Mouse (Mus musculus): Measurements from ENCODE around the gene Gabrr1.

Gene Gabrr1

DNA sequence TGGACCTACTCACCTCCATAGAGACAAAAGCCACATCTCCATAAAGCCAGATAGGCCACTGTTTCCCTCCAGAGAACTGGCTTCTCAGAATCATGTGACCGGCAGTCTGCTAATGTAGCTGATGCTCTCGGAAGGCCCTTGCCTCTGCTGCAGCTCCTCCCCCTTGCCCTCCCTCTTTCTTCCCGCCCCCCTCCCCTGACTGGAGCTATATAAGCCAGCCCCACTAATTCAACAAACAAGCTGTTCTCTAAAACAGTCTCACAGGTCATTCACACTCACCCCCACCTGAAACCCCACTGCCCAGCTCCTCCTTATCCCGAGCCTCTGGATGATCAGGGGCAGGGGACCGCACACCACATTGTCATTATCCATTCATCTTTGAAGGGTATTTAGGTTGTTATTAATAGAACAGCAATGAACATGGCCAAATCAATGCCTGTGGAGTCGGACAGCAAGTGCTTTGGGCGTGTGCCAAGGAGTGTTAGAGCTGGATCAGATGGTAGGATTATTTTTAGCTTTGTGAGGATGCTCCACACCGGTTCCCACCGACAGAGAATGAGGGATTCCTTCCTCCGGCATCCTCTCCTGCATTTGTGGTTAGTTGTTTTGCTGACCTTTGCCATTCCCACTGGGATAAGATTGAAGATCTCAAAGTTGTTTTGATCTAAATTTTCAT lies 6.8 kb upstream of the Gabrr1 start:
- no peaks in the 10 kb centered on the region for H3K27me3 ChIP-seq (ENCODE audit: insufficient read depth, low read length)
- H3K36me3 ChIP-seq (ENCODE audit: insufficient read depth, low read length) = no peaks in the 10 kb centered on the region
- no peaks in the 10 kb centered on the region for H3K4me1 ChIP-seq (replicated peaks; ENCODE audit: low read depth, low read length)
- H3K4me3 ChIP-seq (replicated peaks; ENCODE audit: low read length) = no peak overlapping the region
- TF ChIP-seq POU5F1 (IDR thresholded peaks at IDR 0.05; ENCODE audit: borderline replicate concordance, low read length) (no peak), CTCF (conservative IDR thresholded peaks at IDR 0.05; ENCODE audit: low read length) (no peak), NANOG (IDR thresholded peaks at IDR 0.05; ENCODE audit: borderline replicate concordance, low read length) (no peak)
- peaks cover 19% of the 10 kb centered on the region for H3K9me3 ChIP-seq (ENCODE audit: low read length)

DNA sequence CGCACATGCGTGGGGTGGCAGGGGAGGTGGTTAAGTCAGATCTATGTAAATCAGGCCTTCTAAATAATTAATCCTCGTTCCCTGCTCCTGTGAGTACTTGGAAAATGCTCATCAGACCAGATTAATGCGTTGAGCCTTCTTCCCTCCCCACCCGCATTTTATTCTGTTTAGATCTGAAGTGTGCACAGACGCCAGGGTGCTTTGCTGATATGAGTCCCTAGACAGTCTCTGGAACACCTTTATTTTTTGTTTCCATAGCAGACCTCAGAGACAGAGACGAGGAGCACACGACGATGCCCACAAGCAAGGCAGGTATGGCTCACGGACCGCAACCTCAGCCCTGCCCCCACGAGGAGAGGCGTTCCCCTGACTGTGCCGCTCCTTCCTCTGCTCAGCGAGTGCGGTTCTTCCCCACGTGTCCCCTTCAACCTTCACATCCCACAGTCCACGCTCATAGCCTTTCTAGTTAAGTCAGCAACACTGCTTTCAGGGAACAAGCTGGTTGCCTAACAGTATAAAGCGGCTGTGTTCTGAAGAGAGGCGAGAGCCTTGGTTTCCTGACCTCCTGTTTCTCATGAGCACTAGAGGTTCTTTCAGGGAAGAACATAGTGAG lies 14.5 kb downstream of the Gabrr1 start:
- Histone ChIP-seq H3K4me3 (replicated peaks; ENCODE audit: low read length) (peak overlapping the region; percentile 48), H3K4me1 (replicated peaks; ENCODE audit: low read depth, low read length) (peaks cover 9% of the 10 kb centered on the region), H3K36me3 (ENCODE audit: insufficient read depth, low read length) (no peaks in the 10 kb centered on the region), H3K9me3 (ENCODE audit: low read length) (0 out of 2 replicates have a peak, but pooled peaks cover 3% of the 10 kb centered on the region), H3K27me3 (ENCODE audit: insufficient read depth, low read length) (peaks cover 45% of the 10 kb centered on the region)
- TF ChIP-seq CTCF (conservative IDR thresholded peaks at IDR 0.05; ENCODE audit: low read length) = no peak
- no peak for TF ChIP-seq POU5F1 (IDR thresholded peaks at IDR 0.05; ENCODE audit: borderline replicate concordance, low read length)
- TF ChIP-seq NANOG (IDR thresholded peaks at IDR 0.05; ENCODE audit: borderline replicate concordance, low read length) = no peak

DNA sequence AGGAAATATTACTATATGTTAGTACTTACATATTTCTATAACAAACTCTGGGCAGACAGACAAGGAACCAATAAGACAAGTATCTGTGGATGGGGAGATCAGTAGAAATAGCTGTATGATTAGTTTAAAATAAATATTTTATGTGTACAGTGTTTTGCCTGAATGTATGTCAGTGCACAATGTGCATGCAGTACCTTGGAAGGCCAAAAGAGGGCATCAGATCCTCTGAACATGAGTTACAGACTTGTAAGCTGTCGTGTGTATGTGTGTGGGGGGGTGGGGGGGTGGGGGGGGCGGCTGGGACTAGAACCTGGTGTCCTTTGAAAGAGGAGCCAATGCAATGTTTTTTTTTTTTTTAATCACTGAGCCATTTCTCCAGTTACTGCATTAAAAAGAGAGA lies 15.5 kb downstream of the Gabrr1 start:
- Histone ChIP-seq H3K36me3 (ENCODE audit: insufficient read depth, low read length) (no peaks in the 10 kb centered on the region), H3K4me1 (replicated peaks; ENCODE audit: low read depth, low read length) (peaks cover 15% of the 10 kb centered on the region), H3K9me3 (ENCODE audit: low read length) (no peaks in the 10 kb centered on the region), H3K4me3 (replicated peaks; ENCODE audit: low read length) (no peak overlapping the region), H3K27me3 (ENCODE audit: insufficient read depth, low read length) (peaks cover 52% of the 10 kb centered on the region)
- TF ChIP-seq CTCF (conservative IDR thresholded peaks at IDR 0.05; ENCODE audit: low read length) = peak; percentile 50
- TF ChIP-seq POU5F1 (IDR thresholded peaks at IDR 0.05; ENCODE audit: borderline replicate concordance, low read length) = no peak

DNA sequence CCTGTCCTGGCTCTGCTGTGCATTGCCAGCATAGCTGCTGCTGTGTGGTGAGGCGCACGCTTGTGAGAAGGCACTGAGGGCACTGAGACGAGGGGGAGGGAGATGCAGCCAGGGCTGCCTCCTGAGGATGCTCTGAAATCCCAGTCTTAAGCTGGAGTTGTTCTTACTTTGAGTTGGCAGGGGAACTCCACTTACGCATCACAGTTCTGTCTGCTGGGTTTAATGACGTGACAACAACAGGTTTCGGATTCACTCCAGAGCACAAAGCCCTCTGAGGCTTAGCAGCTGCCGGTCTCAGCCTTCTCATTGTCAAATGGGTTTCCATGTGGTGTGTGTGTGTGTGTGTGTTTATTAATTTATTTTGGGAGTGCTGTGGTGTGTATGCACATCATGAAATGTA lies 16.8 kb downstream of the Gabrr1 start:
- TF ChIP-seq CTCF (conservative IDR thresholded peaks at IDR 0.05; ENCODE audit: low read length) = no peak
- TF ChIP-seq NANOG (IDR thresholded peaks at IDR 0.05; ENCODE audit: borderline replicate concordance, low read length) = no peak
- no peak for TF ChIP-seq POU5F1 (IDR thresholded peaks at IDR 0.05; ENCODE audit: borderline replicate concordance, low read length)
- Histone ChIP-seq H3K4me1 (replicated peaks; ENCODE audit: low read depth, low read length) (peaks cover 15% of the 10 kb centered on the region), H3K9me3 (ENCODE audit: low read length) (no peaks in the 10 kb centered on the region), H3K4me3 (replicated peaks; ENCODE audit: low read length) (no peak overlapping the region), H3K27me3 (ENCODE audit: insufficient read depth, low read length) (peaks cover 52% of the 10 kb centered on the region), H3K36me3 (ENCODE audit: insufficient read depth, low read length) (no peaks in the 10 kb centered on the region)

DNA sequence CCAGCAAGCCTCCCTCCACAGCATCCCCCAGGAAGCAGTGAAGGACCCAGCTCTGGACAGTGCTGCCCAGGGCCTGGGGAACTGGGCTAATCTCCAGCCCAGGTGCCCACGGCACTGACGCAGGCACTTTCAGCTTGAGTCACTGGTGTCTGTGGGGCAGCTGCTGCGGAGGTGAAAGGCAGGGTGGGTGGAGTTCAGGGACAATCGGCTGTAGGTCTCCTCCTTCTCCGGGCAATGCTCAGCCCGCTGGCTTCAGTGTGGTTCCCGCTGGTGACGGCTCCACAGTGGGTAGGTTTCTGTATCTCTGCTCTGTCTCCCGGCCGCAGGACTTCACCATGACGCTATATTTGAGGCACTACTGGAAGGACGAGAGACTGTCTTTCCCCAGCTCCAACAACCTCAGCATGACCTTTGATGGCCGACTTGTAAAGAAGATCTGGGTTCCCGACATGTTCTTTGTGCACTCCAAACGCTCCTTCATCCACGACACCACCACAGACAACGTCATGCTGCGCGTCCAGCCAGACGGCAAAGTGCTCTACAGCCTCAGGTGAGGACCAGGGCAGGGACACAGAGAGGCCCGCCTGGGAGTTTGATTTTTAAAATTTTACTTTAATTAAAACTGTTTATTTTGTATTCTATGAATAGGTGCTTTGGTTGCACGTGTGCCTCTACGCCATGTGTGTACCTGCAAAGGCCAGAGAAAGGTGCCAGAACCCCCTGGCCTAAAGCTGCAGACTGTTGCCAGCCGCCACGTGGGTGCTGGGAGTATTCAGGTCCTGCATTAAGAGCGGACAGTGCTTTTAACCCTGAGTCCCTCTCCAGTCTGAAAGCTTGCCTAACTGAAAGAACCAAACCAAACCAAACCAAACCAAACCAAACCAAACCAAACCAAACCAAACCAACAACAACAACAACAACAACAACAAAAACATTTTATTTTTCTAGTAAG lies 20.0 kb downstream of the Gabrr1 start:
- H3K4me1 ChIP-seq (replicated peaks; ENCODE audit: low read depth, low read length) = peaks cover 7% of the 10 kb centered on the region
- TF ChIP-seq POU5F1 (IDR thresholded peaks at IDR 0.05; ENCODE audit: borderline replicate concordance, low read length) = no peak
- no peak for TF ChIP-seq CTCF (conservative IDR thresholded peaks at IDR 0.05; ENCODE audit: low read length)
- no peak for TF ChIP-seq NANOG (IDR thresholded peaks at IDR 0.05; ENCODE audit: borderline replicate concordance, low read length)

DNA sequence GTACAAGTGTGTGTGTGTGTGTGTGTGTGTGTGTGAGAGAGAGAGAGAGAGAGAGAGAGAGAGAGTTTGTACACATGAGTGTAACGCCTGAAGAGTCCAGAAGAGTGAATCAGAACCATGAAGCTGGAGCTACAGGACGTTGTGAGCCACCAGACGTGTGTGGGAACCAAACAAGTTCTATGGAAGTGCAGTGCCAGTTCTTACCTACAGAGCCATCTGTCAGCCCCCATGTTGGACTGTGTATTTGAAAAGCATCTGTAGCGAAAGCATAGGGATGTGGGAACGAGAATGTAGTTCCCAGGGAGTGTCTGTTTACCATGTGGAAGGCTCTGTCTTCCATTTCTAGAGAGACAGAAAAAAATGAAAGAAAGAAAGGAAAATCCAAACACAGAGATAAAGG lies 51.2 kb downstream of the Gabrr1 start:
- no peaks in the 10 kb centered on the region for H3K36me3 ChIP-seq (ENCODE audit: insufficient read depth, low read length)
- TF ChIP-seq POU5F1 (IDR thresholded peaks at IDR 0.05; ENCODE audit: borderline replicate concordance, low read length) (no peak), CTCF (conservative IDR thresholded peaks at IDR 0.05; ENCODE audit: low read length) (no peak), NANOG (IDR thresholded peaks at IDR 0.05; ENCODE audit: borderline replicate concordance, low read length) (no peak)
- 0 out of 2 replicates have a peak, but pooled peaks cover 3% of the 10 kb centered on the region for H3K4me1 ChIP-seq (replicated peaks; ENCODE audit: low read depth, low read length)
- no peaks in the 10 kb centered on the region for H3K9me3 ChIP-seq (ENCODE audit: low read length)
- H3K27me3 ChIP-seq (ENCODE audit: insufficient read depth, low read length) = peaks cover 21% of the 10 kb centered on the region
- H3K4me3 ChIP-seq (replicated peaks; ENCODE audit: low read length) = no peak overlapping the region

More for the DNA sequence above, 20.0 kb downstream of the Gabrr1 start:
- Histone ChIP-seq H3K36me3 (ENCODE audit: insufficient read depth, low read length) (no peaks in the 10 kb centered on the region), H3K9me3 (ENCODE audit: low read length) (no peaks in the 10 kb centered on the region), H3K4me3 (replicated peaks; ENCODE audit: low read length) (peak overlapping the region; percentile 52), H3K27me3 (ENCODE audit: insufficient read depth, low read length) (peaks cover 23% of the 10 kb centered on the region)

DNA sequence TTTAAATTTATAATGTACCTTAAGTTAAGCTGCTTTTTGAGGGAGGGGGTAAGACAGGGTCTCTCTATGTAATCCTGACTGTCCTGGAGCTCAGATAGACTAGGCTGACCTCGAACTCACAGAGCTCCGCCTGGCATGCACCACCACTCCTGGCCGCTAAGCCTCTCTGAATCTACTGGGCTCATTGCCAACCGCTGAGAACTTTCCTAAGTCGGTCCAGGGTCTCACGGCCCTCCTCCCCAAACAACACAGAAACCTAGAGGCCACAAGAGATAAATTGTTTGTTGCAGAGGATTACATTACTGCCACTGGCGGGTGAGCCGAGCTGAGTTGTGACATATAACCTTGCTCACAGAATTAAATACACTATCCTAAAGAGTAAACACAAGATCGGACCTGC lies 55.8 kb downstream of the Gabrr1 start:
- no peak for TF ChIP-seq NANOG (IDR thresholded peaks at IDR 0.05; ENCODE audit: borderline replicate concordance, low read length)
- no peak for TF ChIP-seq POU5F1 (IDR thresholded peaks at IDR 0.05; ENCODE audit: borderline replicate concordance, low read length)
- peak; percentile 12; the same call in 1 of the 2 replicates for TF ChIP-seq CTCF (conservative IDR thresholded peaks at IDR 0.05; ENCODE audit: low read length)
- H3K27me3 ChIP-seq (ENCODE audit: insufficient read depth, low read length) = peaks cover 17% of the 10 kb centered on the region
- peak overlapping the region; percentile 88 for H3K4me3 ChIP-seq (replicated peaks; ENCODE audit: low read length)
- H3K4me1 ChIP-seq (replicated peaks; ENCODE audit: low read depth, low read length) = 0 out of 2 replicates have a peak, but pooled peaks cover 5% of the 10 kb centered on the region
- H3K36me3 ChIP-seq (ENCODE audit: insufficient read depth, low read length) = no peaks in the 10 kb centered on the region
- H3K9me3 ChIP-seq (ENCODE audit: low read length) = peaks cover 20% of the 10 kb centered on the region
